Mouse (Mus musculus): ENCODE measurements around the gene Map3k6.

GRCm38 (mm10) chr4:133237911-133238310, 2.7 kb upstream of the Map3k6 start:
- TF ChIP-seq TAL1 (IDR thresholded peaks at IDR 0.05; ENCODE audit: low read length) (no peak), GATA1 (IDR thresholded peaks at IDR 0.05; ENCODE audit: low read length) (no peak)

Data from erythroblast, embryonic 14.5 days (primary cell).